Mouse (Mus musculus) adrenal gland, adult (tissue): Measurements from ENCODE around the gene Olfr38.

Source experiments
- DNase-seq, 2 experiments: peaks; one replicate each; pipeline ENCODE4 v3.0.0; 2022 to 2023; ENCODE audit warnings: low spot score in 1 of 2; ENCODE audit not compliant: inconsistent age in 2 of 2

Olfr38 gene

DNA sequence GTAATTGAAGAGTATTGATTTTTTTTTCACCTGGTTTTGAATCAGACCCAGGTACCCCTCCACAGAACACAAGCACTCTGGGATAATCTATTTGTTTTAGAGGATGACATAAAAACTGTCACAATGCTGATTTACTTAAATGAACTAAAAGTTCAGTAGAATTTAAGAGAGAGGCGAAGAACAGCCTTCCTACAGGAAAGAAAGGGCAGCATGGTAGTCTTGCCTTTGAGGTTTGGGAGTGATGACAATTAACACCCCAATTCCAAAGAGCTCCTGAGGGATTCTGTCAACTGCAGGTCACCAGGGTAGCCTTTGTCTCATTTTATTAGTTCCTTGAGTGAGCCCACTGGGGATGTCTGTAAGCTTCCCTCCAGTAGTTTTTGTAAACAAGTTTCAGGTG lies at the start of gene Olfr38:
Olfr38 (plus strand) TSS at position 301 of the 400 bp plus-strand sequence.
- DNase-seq: no peak

DNA sequence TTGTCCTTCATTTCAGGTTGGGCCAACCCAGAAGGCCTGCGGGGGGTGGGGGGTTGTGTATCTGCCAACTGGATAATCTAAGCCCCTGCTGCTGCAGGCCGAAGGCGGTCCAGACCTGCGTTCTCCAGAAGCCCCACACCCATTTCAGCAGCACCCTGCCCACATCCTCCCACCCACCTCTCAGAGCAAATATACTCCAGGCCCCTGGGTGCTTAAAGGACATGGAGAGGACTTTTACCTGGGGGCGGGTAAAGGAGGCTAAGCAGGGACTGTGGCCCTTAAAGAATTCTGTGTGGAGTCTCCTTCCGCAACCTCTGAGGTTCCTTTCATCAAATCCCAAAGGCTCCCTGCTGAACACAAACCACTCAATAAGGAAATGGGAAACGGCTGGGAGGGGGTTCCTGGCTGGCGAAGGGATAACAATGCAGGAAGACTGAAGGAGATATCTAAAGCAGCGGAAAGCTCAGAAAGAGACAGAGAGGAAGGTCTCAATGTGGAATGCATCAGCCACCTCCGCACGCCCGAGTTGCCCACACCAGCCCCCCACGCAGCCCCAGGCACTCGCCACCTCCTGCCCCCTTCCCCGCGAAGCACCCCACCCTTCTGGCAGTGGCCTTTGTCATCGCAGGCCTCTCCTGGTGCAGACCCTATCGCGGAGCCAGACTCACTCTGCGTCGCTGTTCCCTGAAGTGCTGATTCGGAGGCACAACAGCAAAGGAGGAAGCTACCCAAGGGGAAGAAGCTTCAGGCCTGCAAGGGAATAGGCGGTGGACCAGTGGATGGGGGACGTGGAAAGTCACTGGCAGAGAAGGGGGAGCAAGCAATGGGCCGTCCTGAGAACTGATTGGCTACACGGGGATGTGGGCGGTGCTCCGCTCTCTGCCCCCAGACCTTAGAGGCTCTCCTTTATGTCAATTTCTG lies 46.7 kb upstream of the Olfr38 start, which contains the start of gene Tcaf1:
Tcaf1 (minus strand) TSS at position 798 of the 921 bp plus-strand sequence.
- peak; percentile 92 to 95 for DNase-seq

- DNase-seq: peak; percentile 32 to 48
These were observed 41.5 kb upstream of the Olfr38 start for GRCm38 (mm10) chr6:42714668-42715067.

DNA sequence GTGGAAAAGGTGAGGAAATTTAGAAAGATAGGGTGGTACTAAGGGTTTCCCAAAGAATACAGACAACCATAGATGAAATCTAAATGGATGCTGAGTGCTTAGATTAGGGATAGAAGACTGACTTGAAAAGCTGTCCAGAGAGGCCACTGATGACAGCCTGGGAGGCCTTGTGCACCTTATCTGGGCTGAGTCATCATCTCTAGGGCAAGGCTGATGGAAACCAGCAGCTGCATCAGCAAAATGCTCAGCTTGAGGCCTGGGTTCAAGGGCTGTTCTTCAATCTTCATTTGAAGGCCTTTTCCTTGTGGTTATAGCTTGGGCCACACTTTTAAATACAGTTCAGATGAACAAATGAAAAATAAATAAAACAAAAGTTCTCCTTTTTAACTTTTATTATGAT lies 38.2 kb upstream of the Olfr38 start:
- peak; percentile 77 to 88 for DNase-seq

- DNase-seq: no peak
These were observed 17.1 kb upstream of the Olfr38 start, which contains the start of gene Olfr453 for GRCm38 (mm10) chr6:42739071-42739470. Olfr453 (plus strand) TSS chr6:42739371.

- DNase-seq: no peak
These were observed 13.9 kb upstream of the Olfr38 start for GRCm38 (mm10) chr6:42742303-42742702.

- DNase-seq: peak; percentile 7 to 77
These were observed 8.4 kb upstream of the Olfr38 start for GRCm38 (mm10) chr6:42747846-42748245.

DNA sequence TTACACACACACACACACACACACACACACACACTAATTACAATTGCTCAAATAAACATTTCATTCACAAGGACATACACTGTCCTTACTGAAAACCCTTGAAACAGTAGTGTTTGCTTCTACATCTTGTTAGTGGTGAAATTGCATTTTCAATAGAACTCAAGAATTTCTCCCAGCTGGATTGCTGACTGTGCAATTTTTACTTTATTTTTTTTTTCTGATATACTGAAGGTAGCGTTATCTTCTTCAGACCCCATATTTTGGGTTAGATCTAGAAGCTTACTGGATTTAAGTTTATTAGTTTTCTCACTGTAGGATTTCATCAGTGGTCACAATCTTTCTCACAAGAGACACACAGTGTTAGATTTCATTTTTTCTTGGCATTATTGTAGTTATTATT lies 20.9 kb downstream of the Olfr38 start:
- no peak for DNase-seq

DNA sequence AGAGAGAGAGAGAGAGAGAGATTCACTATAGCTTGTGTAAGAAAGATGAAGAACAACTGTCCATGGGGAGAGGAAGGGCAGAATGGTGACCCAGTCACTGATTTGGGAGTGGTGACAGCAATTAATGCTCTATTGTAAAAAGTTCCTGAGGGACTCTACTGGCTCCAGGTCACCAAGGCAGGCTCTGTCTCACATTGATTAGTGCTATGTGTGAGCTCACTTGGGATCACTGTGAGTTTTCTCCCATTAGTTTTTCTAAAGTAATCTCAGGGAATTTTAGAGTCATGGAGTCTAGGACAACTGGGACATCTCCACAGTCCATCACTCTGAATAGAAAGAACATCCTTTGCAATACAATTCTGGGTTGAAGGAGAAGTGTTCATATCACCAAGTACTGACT lies 28.6 kb downstream of the Olfr38 start, which contains the start of gene Olfr452:
Olfr452 (plus strand) TSS at position 301 of the 400 bp plus-strand sequence.
- no peak for DNase-seq

GRCm38 (mm10) chr6:42790247-42790948 lies 34.2 kb downstream of the Olfr38 start:
- DNase-seq: no peak

- no peak for DNase-seq
These were observed 34.8 kb downstream of the Olfr38 start for GRCm38 (mm10) chr6:42790949-42791556.

DNA sequence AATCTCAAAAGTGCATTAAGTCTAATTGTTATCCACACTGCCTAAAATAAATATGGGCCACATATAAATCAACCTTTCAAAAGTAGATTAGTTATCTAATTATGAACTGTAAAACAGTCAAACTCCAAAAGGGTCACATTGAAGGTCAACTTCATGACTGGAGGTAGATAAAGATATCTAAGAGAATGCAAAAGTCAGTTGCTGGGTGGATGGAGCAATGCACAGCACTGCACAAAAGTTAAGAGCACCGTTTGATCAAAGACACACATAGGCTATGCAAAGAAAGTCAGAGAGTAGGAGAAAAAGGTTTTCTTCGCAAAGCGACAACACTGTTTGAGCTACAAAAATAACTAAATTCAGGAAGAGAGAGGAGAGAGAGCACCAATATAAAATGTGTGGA lies 38.8 kb downstream of the Olfr38 start:
- no peak for DNase-seq

- no peak for DNase-seq
These were observed 55.4 kb downstream of the Olfr38 start, which contains the start of gene Olfr450 for GRCm38 (mm10) chr6:42811639-42812038. Olfr450 (plus strand) TSS chr6:42811939.
